Mouse (Mus musculus) liver, postnatal 0 days (tissue): ENCODE results near the gene Smtn. TPM values are rescaled to one million over a fixed set of nuclear protein-coding genes. Genes with fewer than 3 reads are reported as not detected.

Experiments used
- ATAC-seq: fragments of 200-750 bp; cut with Nextera tagmentation; 2 replicates; pipeline ENCODE4 v1.8.0; 2017; ENCODE audit warnings: mild to moderate bottlenecking, moderate library complexity
- DNase-seq: peaks from one replicate; pipeline ENCODE4 v3.0.0-alpha.2; 2016
- H3K27ac ChIP-seq: fragments of 300-500 bp; sonication (generic); 2 replicates; pipeline ENCODE4 v1.5.1; 2014; ENCODE audit warnings: antibody characterized with exemption, moderate library complexity, mild to moderate bottlenecking, low read depth
- H3K27me3 ChIP-seq: fragments of 300-500 bp; sonication (generic); 2 replicates; pipeline ENCODE4 v1.6.1; 2014; ENCODE audit warnings: low read length, control low read depth, mixed read lengths; ENCODE audit not compliant: insufficient read depth
- H3K36me3 ChIP-seq: fragments of 300-500 bp; sonication (generic); replicated peaks from 2 replicates; pipeline ENCODE4 v1.6.1; 2014; ENCODE audit warnings: mild to moderate bottlenecking, control low read depth, low read length, moderate library complexity, mixed read lengths; ENCODE audit not compliant: insufficient read depth
- H3K4me1 ChIP-seq: fragments of 300-500 bp; sonication (generic); 2 replicates; pipeline ENCODE4 v1.6.1; 2014; ENCODE audit warnings: antibody characterized with exemption, mild to moderate bottlenecking, control low read depth; ENCODE audit not compliant: insufficient read depth
- H3K4me2 ChIP-seq: fragments of 300-500 bp; sonication (generic); 2 replicates; pipeline ENCODE4 v1.6.1; 2014; ENCODE audit warnings: low read depth, mild to moderate bottlenecking, low read length, moderate library complexity, mixed read lengths
- H3K4me3 ChIP-seq: fragments of 300-500 bp; sonication (generic); 2 replicates; pipeline ENCODE4 v1.5.1; 2014; ENCODE audit warnings: low read depth, low read length
- H3K9ac ChIP-seq: fragments of 300-500 bp; sonication (generic); replicated peaks from 2 replicates; pipeline ENCODE4 v1.6.1; 2014; ENCODE audit warnings: mild to moderate bottlenecking, moderate library complexity
- H3K9me3 ChIP-seq: fragments of 300-500 bp; sonication (generic); 2 replicates; pipeline ENCODE4 v1.6.1; 2016; ENCODE audit warnings: mild to moderate bottlenecking, control low read depth, low read length, mixed read lengths
- CTCF ChIP-seq: sonication (generic); IDR thresholded peaks from 2 replicates; pipeline ENCODE4 v1.5.1; 2016; ENCODE audit warnings: antibody characterized with exemption, low read depth
- EP300 ChIP-seq: IDR thresholded peaks from 2 replicates; pipeline ENCODE4 v1.6.1; 2016; ENCODE audit warnings: antibody characterized with exemption, low read depth, mild to moderate bottlenecking
- WGBS: fragments of 180-500 bp; shearing (Covaris S2); extraction: QIAGEN DNeasy Blood & Tissue Kit; methylation state at CpG from one replicate; pipeline ENCODE4 v1.1.7; 2014; ENCODE audit not compliant: insufficient replicate concordance; 5-methylcytosine and 5-hydroxymethylcytosine counted together
- polyA plus RNA-seq: library from polyadenylated mRNA; unstranded; fragments of >200 nt; fragmentation: Nextera tagmentation; extraction: Ambion mirVana; gene quantifications from 2 replicates; pipeline ENCODE4 v1.2.1, GENCODE M21; 2015

The Smtn gene
- polyA plus RNA-seq, 1 experiment from 2014 or later = 8.9 TPM

DNA sequence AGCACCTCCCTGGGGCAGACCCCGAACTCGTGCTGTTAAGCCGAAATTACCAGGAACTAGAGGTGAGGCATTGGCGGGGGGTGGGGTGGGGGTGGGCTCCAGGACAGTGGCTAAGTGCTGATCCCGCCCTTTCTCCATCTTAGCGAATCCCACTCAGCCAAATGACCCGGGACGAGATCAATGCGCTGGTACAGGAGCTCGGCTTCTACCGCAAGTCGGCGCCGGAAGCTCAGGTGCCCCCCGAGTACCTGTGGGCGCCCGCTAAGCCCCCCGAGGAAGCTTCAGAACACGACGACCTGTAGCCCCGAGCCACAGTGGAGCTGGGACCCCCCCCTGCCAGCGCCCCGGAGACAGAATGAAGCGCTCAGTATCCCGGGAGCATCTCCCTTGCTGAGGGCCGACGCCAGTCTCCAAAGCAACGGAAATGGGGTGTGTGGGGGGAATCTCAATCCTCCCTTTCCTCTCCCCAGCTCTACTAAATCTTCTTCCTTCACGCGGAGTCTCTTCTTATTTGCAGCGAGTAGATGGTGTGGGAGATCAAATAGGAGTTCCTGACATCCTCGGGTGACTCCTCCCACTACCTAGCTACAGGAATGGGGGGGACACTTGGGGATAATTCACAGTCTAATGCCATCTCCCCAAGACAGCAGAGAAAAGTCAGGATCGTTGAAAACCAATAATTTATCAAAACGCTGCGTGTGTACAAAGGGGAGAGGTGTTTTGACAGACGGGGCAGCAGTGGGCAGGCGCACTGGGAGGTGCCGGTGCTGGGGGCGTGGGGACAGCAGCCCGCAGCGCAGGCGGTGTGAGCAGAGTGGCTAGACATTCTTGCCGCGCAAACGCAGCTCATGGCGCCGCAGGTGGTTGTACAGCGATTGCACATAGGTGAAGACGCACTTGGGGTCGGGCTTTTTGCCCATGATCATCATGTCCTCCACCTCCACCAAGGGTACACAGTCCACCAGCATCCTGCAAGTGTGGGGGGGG lies 23.3 kb downstream of the Smtn start:
- peak overlapping the region; percentile 17 for H3K4me3 ChIP-seq
- H3K27me3 ChIP-seq = peaks cover 27% of the 10 kb centered on the region
- peak overlapping the region; percentile 56 for H3K4me2 ChIP-seq
- peaks cover 14% of the 10 kb centered on the region for H3K4me1 ChIP-seq
- H3K36me3 ChIP-seq = peaks cover 3% of the 10 kb centered on the region; the same call in 1 of the 2 replicates
- no peak overlapping the region for H3K9ac ChIP-seq
- H3K9me3 ChIP-seq = no peaks in the 10 kb centered on the region
- no peak overlapping the region for H3K27ac ChIP-seq
- no peak for ATAC-seq
- DNase-seq = peak; percentile 38
- 3% methylated on average over 50 of the region's 50 CpGs for WGBS
- peak; percentile 6; the same call in 1 of the 2 replicates for TF ChIP-seq CTCF
- no peak for TF ChIP-seq EP300

- no peak overlapping the region for H3K4me2 ChIP-seq
- 74% methylated on average over 5 of the region's 5 CpGs for WGBS
- H3K4me3 ChIP-seq = no peak overlapping the region
Measured at GRCm38 (mm10) chr11:3516121-3516520, 24.3 kb downstream of the Smtn start.

GRCm38 (mm10) chr11:3515637-3516036 lies 24.8 kb downstream of the Smtn start:
- Histone ChIP-seq H3K27me3 (peaks cover 27% of the 10 kb centered on the region), H3K9me3 (no peaks in the 10 kb centered on the region), H3K27ac (no peak overlapping the region), H3K36me3 (no peaks in the 10 kb centered on the region), H3K9ac (no peak overlapping the region), H3K4me1 (peaks cover 14% of the 10 kb centered on the region), H3K4me2 (peak overlapping the region; percentile 71; the same call in 1 of the 2 replicates), H3K4me3 (no peak overlapping the region; the same call in 1 of the 2 replicates)
- DNase-seq = no peak
- TF ChIP-seq CTCF = no peak
- no peak for TF ChIP-seq EP300
- WGBS = 83% methylated on average over 4 of the region's 4 CpGs
- no peak for ATAC-seq

More at GRCm38 (mm10) chr11:3516121-3516520, 24.3 kb downstream of the Smtn start:
- ATAC-seq (no peak), DNase-seq (no peak)
- no peak for TF ChIP-seq EP300
- no peak for TF ChIP-seq CTCF
- H3K9me3 ChIP-seq = no peaks in the 10 kb centered on the region
- H3K36me3 ChIP-seq = no peaks in the 10 kb centered on the region; the same call in 1 of the 2 replicates
- no peak overlapping the region for H3K27ac ChIP-seq
- H3K27me3 ChIP-seq = peaks cover 27% of the 10 kb centered on the region
- H3K4me1 ChIP-seq = peaks cover 14% of the 10 kb centered on the region
- H3K9ac ChIP-seq = no peak overlapping the region

GRCm38 (mm10) chr11:3515216-3515615 lies 25.2 kb downstream of the Smtn start:
- peaks cover 14% of the 10 kb centered on the region for H3K4me1 ChIP-seq
- H3K9me3 ChIP-seq = no peaks in the 10 kb centered on the region
- 20% methylated on average over 4 of the region's 4 CpGs for WGBS
- ATAC-seq = no peak
- peaks cover 27% of the 10 kb centered on the region for H3K27me3 ChIP-seq
- H3K27ac ChIP-seq = no peak overlapping the region
- H3K36me3 ChIP-seq = no peaks in the 10 kb centered on the region
- H3K4me2 ChIP-seq = peak overlapping the region; percentile 71
- H3K4me3 ChIP-seq = peak overlapping the region; percentile 41
- TF ChIP-seq CTCF (no peak), EP300 (no peak)
- DNase-seq = no peak
- no peak overlapping the region for H3K9ac ChIP-seq

DNA sequence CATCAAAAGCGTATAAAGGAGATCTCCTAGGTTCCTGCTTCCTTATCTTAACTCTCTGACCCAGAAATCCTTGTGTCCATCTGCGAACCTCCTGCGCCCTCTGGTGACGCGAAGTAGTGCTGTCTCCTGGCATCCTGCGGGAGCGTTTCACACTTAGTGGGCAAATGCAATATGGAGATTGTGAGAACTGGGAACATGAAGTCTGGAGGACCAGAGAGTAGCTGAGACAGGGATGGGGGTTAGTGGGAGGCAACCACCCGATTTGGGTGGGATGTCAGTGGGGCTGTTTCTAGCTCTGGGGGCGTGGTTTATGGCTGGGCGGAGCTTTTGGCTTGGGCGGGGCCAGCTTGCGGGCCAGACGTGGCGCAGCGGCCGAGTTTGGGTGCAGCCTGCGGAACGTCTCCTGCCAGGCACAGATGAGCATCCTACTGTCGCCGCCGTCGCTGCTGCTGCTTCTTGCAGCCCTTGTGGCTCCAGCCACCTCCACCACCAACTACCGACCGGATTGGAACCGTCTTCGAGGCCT lies 25.8 kb downstream of the Smtn start, which contains the start of gene Selenom:
TSS of gene Selenom (plus strand) at position 156 of the 526 bp plus-strand sequence.
- Histone ChIP-seq H3K9me3 (no peaks in the 10 kb centered on the region), H3K27me3 (peaks cover 27% of the 10 kb centered on the region), H3K4me1 (peaks cover 18% of the 10 kb centered on the region), H3K36me3 (no peaks in the 10 kb centered on the region), H3K27ac (no peak within 1 kb of the TSS), H3K4me3 (peak within 1 kb of the TSS; percentile 41), H3K4me2 (peak within 1 kb of the TSS; percentile 71), H3K9ac (peak within 1 kb of the TSS; percentile 39; the same call in 1 of the 2 replicates)
- peak; percentile 82 for ATAC-seq
- peak; percentile 84 for DNase-seq
- 1% methylated on average over 26 of the region's 26 CpGs for WGBS
- peak; percentile 97 for TF ChIP-seq CTCF
- no peak for TF ChIP-seq EP300

DNA sequence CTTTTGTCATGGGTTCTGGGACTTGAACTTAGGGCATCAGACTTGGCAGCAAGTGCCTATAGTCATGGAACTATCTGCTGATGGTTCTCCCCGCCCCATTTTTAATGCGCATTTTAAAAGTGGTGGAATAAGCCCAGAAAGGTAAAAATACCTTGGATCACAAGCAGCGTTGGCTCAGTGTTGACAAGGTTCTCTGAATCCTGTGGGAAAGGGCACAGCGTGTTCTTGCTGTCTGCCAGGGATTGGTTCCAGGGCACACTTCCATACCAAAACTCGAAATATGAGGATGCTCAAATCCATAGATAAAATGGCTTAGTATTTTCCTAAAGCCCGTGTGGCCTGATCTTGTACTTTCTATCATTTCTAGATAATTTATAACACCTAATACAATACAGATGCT lies 27.1 kb downstream of the Smtn start:
- WGBS = 83% methylated on average over 6 of the region's 6 CpGs
- Histone ChIP-seq H3K9me3 (no peaks in the 10 kb centered on the region), H3K9ac (no peak overlapping the region), H3K27me3 (peaks cover 27% of the 10 kb centered on the region), H3K4me1 (peaks cover 24% of the 10 kb centered on the region), H3K36me3 (no peaks in the 10 kb centered on the region), H3K4me2 (no peak overlapping the region), H3K27ac (no peak overlapping the region), H3K4me3 (no peak overlapping the region)
- no peak for ATAC-seq
- TF ChIP-seq CTCF = no peak
- TF ChIP-seq EP300 = no peak
- no peak for DNase-seq
